In the genomic region with DNA sequence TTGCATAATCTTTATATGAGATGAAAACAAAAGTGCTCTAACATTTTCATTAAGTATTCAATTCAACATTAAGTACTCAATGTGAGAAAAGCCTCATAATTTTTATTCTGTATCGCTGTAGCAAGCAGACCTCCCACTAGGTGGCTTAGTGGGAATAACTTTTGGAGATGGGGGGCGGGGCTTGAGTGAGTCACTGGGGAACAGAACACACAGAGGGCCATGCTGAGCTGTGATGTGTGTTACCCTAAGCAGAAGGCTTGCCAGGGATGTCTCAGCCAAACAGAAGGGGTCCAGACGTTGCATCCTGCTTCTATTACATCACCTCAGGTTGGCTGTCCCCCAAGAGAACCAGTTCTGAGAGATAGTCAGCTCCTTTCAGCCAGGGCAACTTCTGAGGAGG, we compare ENCODE assay signal across 9 mouse cellular contexts. TPM values are rescaled to one million over a fixed set of nuclear protein-coding genes. Genes with fewer than 3 reads are reported as not detected.
DNase-seq lines count a peak whose midpoint lies in the region; ATAC-seq and TF ChIP-seq lines count a peak whose summit lies in the region.
"Had no signal": no experiment of that assay in that cellular context is flagged by ENCODE, and none has a peak within 500 bp of the region (broad histone marks: within the 10 kb centered on the region; RNA-seq: fewer than 3 reads in every experiment).

No protein-coding gene starts in this region.

- H3K9me3 ChIP-seq in neural tube, embryonic 11.5 days (ENCODE audit: control insufficient read depth, low read length): no peaks in the 10 kb centered on the region
- H3K9me3 ChIP-seq: megakaryocyte, embryonic 14.5 days had no signal

- intact Hi-C loops in heart, postnatal 25 days (cut with DNase I): loop anchor here (5.0 kb wide), 2 partner anchors 244 to 319 kb away; no protein-coding TSS in a partner anchor

- ATAC-seq in neural tube, embryonic 11.5 days (ENCODE audit: insufficient read depth, low FRiP score, low TSS enrichment): no peak

- DNase-seq in heart, adult 18-20 months: peak; percentile 20 to 58
- DNase-seq in heart, postnatal 25 days (ENCODE audit: low spot score): no peak
- DNase-seq in 3134 (ENCODE audit: extremely low read depth, insufficient read length, low spot score): peak; percentile 59
- peak; percentile 35 to 46 for DNase-seq in adrenal gland, adult 18-20 months (ENCODE audit: low spot score in 2 of 2)
- DNase-seq in forelimb bud, embryonic 11.5 days (ENCODE audit: low read depth, low spot score): peak; percentile 56
- DNase-seq in layer of hippocampus, adult 2 months (ENCODE audit: low spot score in 2 of 2): peak; percentile 51 to 68
- DNase-seq in neural tube, embryonic 11.5 days (ENCODE audit: low spot score): peak; percentile 43
- DNase-seq in spleen, postnatal 10 days (ENCODE audit: low spot score in 2 of 2): no peak

- H3K4me3 ChIP-seq in layer of hippocampus, adult 2 months: no peak overlapping the region
- H3K4me3 ChIP-seq in neural tube, embryonic 11.5 days (ENCODE audit: low read depth, low read length): no peak overlapping the region
- H3K4me3 ChIP-seq: megakaryocyte, embryonic 14.5 days had no signal

- no peaks in the 10 kb centered on the region for H3K4me1 ChIP-seq in neural tube, embryonic 11.5 days (ENCODE audit: control insufficient read depth, insufficient read depth, low read length)

- H3K9ac ChIP-seq in neural tube, embryonic 11.5 days (ENCODE audit: low read length): no peak overlapping the region

- no peak overlapping the region for H3K4me2 ChIP-seq in neural tube, embryonic 11.5 days (ENCODE audit: low read depth)

- 37% methylated on average over 3 of the region's 3 CpGs for WGBS in neural tube, embryonic 11.5 days

- no peaks in the 10 kb centered on the region for H3K27me3 ChIP-seq in neural tube, embryonic 11.5 days (ENCODE audit: control insufficient read depth, insufficient read depth, low read length)

- no peaks in the 10 kb centered on the region for H3K36me3 ChIP-seq in neural tube, embryonic 11.5 days (ENCODE audit: control insufficient read depth, insufficient read depth, low read length)

- no peak overlapping the region for H3K27ac ChIP-seq in layer of hippocampus, adult 2 months
- no peak overlapping the region for H3K27ac ChIP-seq in neural tube, embryonic 11.5 days (ENCODE audit: low read depth, low read length)

- peak; percentile 78 for TF ChIP-seq CTCF in layer of hippocampus, adult 2 months (conservative IDR thresholded peaks at IDR 0.05)

RNA-seq across cellular contexts. Expression of a gene that starts 29.3 kb away (rescaled TPM):
- total RNA-seq in heart, adult 18-20 months (2021): under 1 TPM; 0.36 to 0.69 TPM
- total RNA-seq in heart, postnatal 25 days (2021): under 1 TPM; 0.59 to 0.91 TPM
- total RNA-seq in adrenal gland, adult 18-20 months (2021): under 1 TPM; 0.27 to 0.58 TPM
- 1 to 10 TPM in 1 of 2 experiments, under 1 TPM in 1; 0.69 to 1.1 TPM for total RNA-seq in layer of hippocampus, adult 2 months (2021)
- 20.2 and 21.0 TPM in 2 replicates for polyA plus RNA-seq in neural tube, embryonic 11.5 days (2014; fragmentation: Nextera tagmentation; extraction: Ambion mirVana)

Comparison
In these comparisons a context has a peak if more than half of its experiments do, and no peak if none do; other contexts are left out.
1. DNase-seq: peak in heart, adult 18-20 months (2 of 2), 3134 (single experiment), adrenal gland, adult 18-20 months (2 of 2), forelimb bud, embryonic 11.5 days (single experiment), layer of hippocampus, adult 2 months (2 of 2) and neural tube, embryonic 11.5 days (single experiment); none in heart, postnatal 25 days (single experiment) and spleen, postnatal 10 days (0 of 2).